Mouse (Mus musculus): ENCODE measurements at regions not wholly inside any gene's neighbourhood (a gene's known extent, or its start where the extent isn't known, plus 50 kb on each side); places are given as distances from the start of the nearest gene placed in this dataset.

GRCm38 (mm10) chr11:17629541-17630171, 324.0 kb downstream of the Etaa1 start:
- DNase-seq (ENCODE audit: low read depth): no peak

- no peak for DNase-seq (ENCODE audit: low read depth)
These were observed 323.5 kb downstream of the Etaa1 start for GRCm38 (mm10) chr11:17630172-17630553.

- no peak for DNase-seq (ENCODE audit: low read depth)
These were observed 316.5 kb downstream of the Etaa1 start for GRCm38 (mm10) chr11:17637158-17637557.

GRCm38 (mm10) chr11:17639922-17640321, 313.8 kb downstream of the Etaa1 start:
- no peak for DNase-seq (ENCODE audit: low read depth)

- no peak for DNase-seq (ENCODE audit: low read depth)
These were observed 306.2 kb downstream of the Etaa1 start for GRCm38 (mm10) chr11:17647441-17647840.

- DNase-seq (ENCODE audit: low read depth): no peak
These were observed 302.1 kb downstream of the Etaa1 start for GRCm38 (mm10) chr11:17651389-17652156.

- no peak for DNase-seq (ENCODE audit: low read depth)
These were observed 297.8 kb downstream of the Etaa1 start for GRCm38 (mm10) chr11:17655840-17656239.

GRCm38 (mm10) chr11:17657720-17658119, 296.0 kb downstream of the Etaa1 start:
- no peak for DNase-seq (ENCODE audit: low read depth)

GRCm38 (mm10) chr11:17658289-17658688, 295.4 kb downstream of the Etaa1 start:
- no peak for DNase-seq (ENCODE audit: low read depth)

- no peak for DNase-seq (ENCODE audit: low read depth)
These were observed 295.0 kb downstream of the Etaa1 start for GRCm38 (mm10) chr11:17658717-17659116.

GRCm38 (mm10) chr11:17663893-17664292, 289.8 kb downstream of the Etaa1 start:
- no peak for DNase-seq (ENCODE audit: low read depth)

GRCm38 (mm10) chr11:17665624-17666552, 287.8 kb downstream of the Etaa1 start:
- no peak for DNase-seq (ENCODE audit: low read depth)

GRCm38 (mm10) chr11:17680998-17681397, 272.7 kb downstream of the Etaa1 start:
- no peak for DNase-seq (ENCODE audit: low read depth)

- DNase-seq (ENCODE audit: low read depth): no peak
These were observed 268.0 kb downstream of the Etaa1 start for GRCm38 (mm10) chr11:17685711-17686113.

- no peak for DNase-seq (ENCODE audit: low read depth)
These were observed 266.9 kb downstream of the Etaa1 start for GRCm38 (mm10) chr11:17686806-17687205.

- DNase-seq (ENCODE audit: low read depth): no peak
These were observed 259.5 kb downstream of the Etaa1 start for GRCm38 (mm10) chr11:17694145-17694544.

- no peak for DNase-seq (ENCODE audit: low read depth)
These were observed 244.9 kb downstream of the Etaa1 start for GRCm38 (mm10) chr11:17708769-17709168.

GRCm38 (mm10) chr11:17722051-17722450, 231.6 kb downstream of the Etaa1 start:
- DNase-seq (ENCODE audit: low read depth): no peak

GRCm38 (mm10) chr11:17727258-17728034, 226.2 kb downstream of the Etaa1 start:
- DNase-seq (ENCODE audit: low read depth): no peak

GRCm38 (mm10) chr11:17733075-17733474, 220.6 kb downstream of the Etaa1 start:
- DNase-seq (ENCODE audit: low read depth): no peak

GRCm38 (mm10) chr11:17734519-17734918, 219.2 kb downstream of the Etaa1 start:
- no peak for DNase-seq (ENCODE audit: low read depth)

- DNase-seq (ENCODE audit: low read depth): no peak
These were observed 214.8 kb downstream of the Etaa1 start for GRCm38 (mm10) chr11:17738879-17739278.

Data from c-Kit-positive CD71-negative TER-119-negative erythroid progenitor cells, embryonic 14.5 days (primary cell).